Mouse (Mus musculus) lung, adult 2 months (tissue): ENCODE measurements around the gene Marveld3.

Source experiments
- CTCF ChIP-seq: fragments of 200-500 bp; IDR thresholded peaks from 2 replicates; pipeline ENCODE4 v1.5.1; 2011; ENCODE audit warnings: mild to moderate bottlenecking, low read length, control low read depth; ENCODE audit not compliant: insufficient read depth
- POLR2A ChIP-seq: fragments of 200-500 bp; IDR thresholded peaks from 2 replicates; pipeline ENCODE4 v1.6.1; 2011; ENCODE audit warnings: low read depth, mild to moderate bottlenecking, control low read depth, low read length, borderline replicate concordance; ENCODE audit errors: extremely low read depth

- no peak for TF ChIP-seq CTCF
- no peak for TF ChIP-seq POLR2A
Measured at GRCm38 (mm10) chr8:109982386-109983105, 20.5 kb upstream of the Marveld3 start.
